Mouse (Mus musculus) E14TG2a.4 (cell line): ENCODE results near the gene Itgb3.

Experiments used
- H3K27me3 ChIP-seq: 2 replicates; pipeline ENCODE4 v1.6.1; 2014; ENCODE audit warnings: low read length, control low read depth; ENCODE audit not compliant: insufficient read depth
- H3K36me3 ChIP-seq: 2 replicates; pipeline ENCODE4 v1.6.1; 2014; ENCODE audit warnings: low read length, control low read depth; ENCODE audit not compliant: insufficient read depth
- H3K4me1 ChIP-seq: replicated peaks from 2 replicates; pipeline ENCODE4 v1.6.1; 2014; ENCODE audit warnings: low read depth, low read length, control low read depth
- H3K4me3 ChIP-seq: replicated peaks from 2 replicates; pipeline ENCODE4 v1.5.1; 2014; ENCODE audit warnings: mild to moderate bottlenecking, low read length
- H3K9me3 ChIP-seq: 2 replicates; pipeline ENCODE4 v1.6.1; 2014; ENCODE audit warnings: low read length, control low read depth
- CTCF ChIP-seq: conservative IDR thresholded peaks from 2 replicates; pipeline ENCODE4 v1.5.1; 2014; ENCODE audit warnings: low read length
- POU5F1 ChIP-seq: IDR thresholded peaks from 2 replicates; pipeline ENCODE4 v1.6.1; 2014; ENCODE audit warnings: low read length, borderline replicate concordance

Gene Itgb3

DNA sequence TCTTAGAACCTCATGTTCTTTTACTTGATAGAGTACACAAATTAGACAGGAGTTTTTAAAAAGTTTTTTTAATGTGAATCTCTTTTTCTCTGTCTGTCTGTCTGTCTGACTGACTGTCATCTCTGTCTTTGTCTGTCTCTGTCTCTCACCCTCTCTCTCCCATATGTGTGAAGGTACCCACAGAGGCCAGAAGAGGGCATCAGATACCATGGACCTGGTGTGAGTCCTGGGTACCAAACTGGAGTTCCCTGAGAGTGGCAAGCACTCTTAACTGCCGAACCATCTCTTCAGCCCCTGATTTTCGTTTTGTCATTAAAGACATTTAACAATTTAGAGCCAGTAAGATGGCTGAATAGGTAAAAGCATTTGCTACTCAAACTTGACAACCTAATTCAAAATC lies 99.3 kb downstream of the Itgb3 start:
- TF ChIP-seq POU5F1 (no peak), CTCF (peak; percentile 10; the same call in 1 of the 2 replicates)
- H3K36me3 ChIP-seq: no peaks in the 10 kb centered on the region
- no peaks in the 10 kb centered on the region; the same call in 1 of the 2 replicates for H3K4me1 ChIP-seq
- H3K4me3 ChIP-seq: no peak overlapping the region
- no peaks in the 10 kb centered on the region for H3K9me3 ChIP-seq
- no peaks in the 10 kb centered on the region for H3K27me3 ChIP-seq
